Comparison of ENCODE assay signal across 11 mouse cellular contexts in the genomic region with DNA sequence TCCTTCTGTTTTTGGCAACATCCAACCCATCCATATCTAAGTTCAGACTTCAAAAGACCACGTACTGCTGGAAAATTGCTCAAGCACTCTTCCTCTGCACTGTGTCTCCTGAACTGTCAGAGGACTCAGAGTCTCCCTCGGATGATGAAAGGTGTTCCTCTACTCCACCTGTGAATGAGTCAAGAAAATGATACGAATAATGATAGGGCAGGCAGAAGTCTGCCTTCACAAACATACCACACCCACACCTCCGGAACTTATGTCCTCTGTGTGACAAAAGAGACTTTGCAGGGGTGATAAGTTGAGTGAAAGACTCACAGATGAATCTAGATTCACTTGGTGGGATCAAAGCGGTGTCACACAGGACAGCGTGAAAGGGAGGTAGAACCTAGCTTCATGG.
"Had no signal": no experiment of that assay in that cellular context is flagged by ENCODE, and none has a peak within 500 bp of the region (broad histone marks: within the 10 kb centered on the region; RNA-seq: fewer than 3 reads in every experiment).

No protein-coding gene starts in this region.

- ATAC-seq: liver, postnatal 0 days; lung, postnatal 0 days; midbrain, embryonic 16.5 days had no signal

- DNase-seq: liver, postnatal 0 days; lung, adult 2 months; lung, postnatal 14 days; lung, postnatal 36 days; midbrain, embryonic 14.5 days; right cerebral cortex, postnatal 14 days; thymus, adult 18-20 months; thymus, postnatal 14 days; thymus, postnatal 36 days had no signal
